Mouse (Mus musculus): ENCODE results near the gene Map4k2.

Map4k2 gene

GRCm38 (mm10) chr19:6400096-6401086 lies 59.5 kb downstream of the Map4k2 start:
- DNase-seq (ENCODE audit: low read depth, low spot score), result no peak

DNA sequence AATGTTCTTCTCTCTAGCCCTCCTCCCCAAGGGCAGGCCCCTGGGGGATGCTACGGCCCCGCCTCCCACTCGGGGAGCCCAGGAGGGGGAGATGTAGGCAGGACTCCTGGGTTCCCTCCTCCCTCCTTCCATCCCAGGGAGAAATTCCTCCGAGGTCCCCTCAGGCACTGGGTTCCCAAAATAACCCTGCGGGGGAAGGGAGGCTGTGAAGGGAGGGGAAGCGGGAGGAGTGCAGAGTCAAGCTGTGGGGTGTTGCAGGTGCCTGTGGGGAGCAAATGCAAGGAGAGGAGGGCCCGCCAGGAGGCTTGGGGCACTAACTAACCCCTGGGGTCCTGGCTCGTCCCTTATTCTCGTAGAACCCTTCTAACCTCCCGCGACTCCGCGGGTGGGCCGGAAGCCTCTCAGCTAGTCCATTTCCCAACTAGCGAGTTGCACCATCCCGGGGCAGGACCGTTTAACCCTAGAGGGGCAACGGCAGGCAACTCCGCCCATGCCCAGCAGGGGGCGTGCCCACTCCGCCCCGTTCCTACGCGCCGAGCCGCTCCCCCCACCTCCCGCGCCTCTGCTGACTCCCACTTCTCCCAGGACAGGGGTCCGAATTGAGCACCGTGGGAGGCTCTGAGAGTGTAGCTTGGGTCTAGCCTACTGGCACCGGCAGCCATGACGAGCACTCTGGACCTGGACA lies 60.3 kb downstream of the Map4k2 start:
- no peak for DNase-seq (ENCODE audit: low read depth, low spot score)

DNA sequence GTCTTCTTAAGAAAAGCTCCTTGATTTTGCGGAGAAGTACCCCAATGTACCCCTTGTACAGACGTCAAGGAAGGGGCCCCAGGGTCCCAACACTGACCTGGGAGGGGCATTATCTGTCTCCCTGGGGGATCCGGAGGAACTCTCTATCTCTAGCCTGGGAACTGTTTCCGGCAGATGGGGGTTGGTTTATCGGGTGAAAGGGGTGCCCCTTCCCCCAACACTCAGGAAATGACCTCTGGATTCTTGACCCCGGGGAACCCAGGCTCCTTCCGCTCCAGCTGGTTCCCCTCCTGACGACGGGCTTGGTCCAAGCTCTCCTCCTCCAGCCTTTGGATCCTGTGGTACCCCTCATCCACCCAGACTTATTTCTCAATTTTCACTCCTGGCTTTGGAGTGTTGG lies 61.0 kb downstream of the Map4k2 start:
- DNase-seq (ENCODE audit: low read depth, low spot score), result no peak

GRCm38 (mm10) chr19:6403869-6404268 lies 62.9 kb downstream of the Map4k2 start:
- no peak for DNase-seq (ENCODE audit: low read depth, low spot score)
